Mouse (Mus musculus): Measurements from ENCODE around the gene Mpi. TPM values are rescaled to one million over a fixed set of nuclear protein-coding genes. Genes with fewer than 3 reads are reported as not detected.

Mpi gene
- polyA plus RNA-seq, 1 experiment from 2014 or later, result 46.3 TPM

DNA sequence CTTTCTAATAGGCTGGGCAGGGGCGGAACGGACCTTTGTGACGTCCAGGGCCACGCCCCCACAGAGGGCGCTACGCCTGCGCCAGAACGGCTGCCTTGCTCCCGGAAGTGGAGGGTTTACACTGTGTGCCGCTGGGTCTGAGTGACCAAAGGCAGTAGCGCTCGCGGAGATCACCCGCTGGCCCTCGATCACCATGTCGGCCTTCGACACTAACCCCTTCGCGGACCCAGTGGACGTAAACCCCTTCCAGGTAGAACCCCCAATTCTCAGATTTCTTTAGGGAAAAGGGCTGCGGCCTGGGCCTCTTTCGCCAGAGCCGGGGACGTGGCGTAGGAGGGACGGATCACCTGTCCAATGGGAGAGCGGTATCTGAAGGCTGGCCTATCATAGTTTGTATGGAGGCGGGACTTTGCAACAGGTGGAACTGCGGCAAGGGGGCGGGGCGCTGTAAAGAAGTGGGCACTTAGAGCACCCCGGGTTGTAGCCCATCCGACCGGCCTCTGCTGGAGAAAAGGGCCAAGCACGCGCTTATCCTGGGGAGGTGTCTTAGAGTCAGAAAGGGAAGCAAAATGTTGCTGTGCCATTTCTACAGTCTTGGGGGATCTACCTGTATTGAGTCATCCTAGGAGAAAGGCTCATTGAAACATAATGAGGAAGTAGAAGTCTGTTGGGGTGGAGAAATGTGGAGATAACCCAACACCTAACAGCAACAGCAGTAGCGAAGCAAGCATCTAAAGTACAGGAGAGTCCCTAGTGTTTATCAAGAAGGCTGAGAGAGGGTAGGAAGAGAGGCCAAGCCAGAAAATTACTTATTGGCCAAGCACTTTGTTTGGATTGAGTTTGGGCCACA lies 8.5 kb upstream of the Mpi start, which contains the start of gene Scamp2:
Gene Scamp2 (plus strand): TSS at position 83 of the 850 bp plus-strand sequence.
- peak within 1 kb of the TSS; percentile 77 for H3K4me2 ChIP-seq
- peak within 1 kb of the TSS; percentile 61 for H3K27ac ChIP-seq
- no peaks in the 10 kb centered on the region; the same call in 1 of the 2 replicates for H3K27me3 ChIP-seq
- peak within 1 kb of the TSS; percentile 80 for H3K4me3 ChIP-seq
- H3K4me1 ChIP-seq, result peaks cover 39% of the 10 kb centered on the region
- peak; percentile 99 for ATAC-seq (ENCODE audit: borderline replicate concordance, extremely low read depth, low FRiP score, low TSS enrichment)
- no peaks in the 10 kb centered on the region for H3K36me3 ChIP-seq
- under 1% methylated on average over 37 of the region's 37 CpGs for WGBS
- peak within 1 kb of the TSS; percentile 63 for H3K9ac ChIP-seq
- no peaks in the 10 kb centered on the region for H3K9me3 ChIP-seq

DNA sequence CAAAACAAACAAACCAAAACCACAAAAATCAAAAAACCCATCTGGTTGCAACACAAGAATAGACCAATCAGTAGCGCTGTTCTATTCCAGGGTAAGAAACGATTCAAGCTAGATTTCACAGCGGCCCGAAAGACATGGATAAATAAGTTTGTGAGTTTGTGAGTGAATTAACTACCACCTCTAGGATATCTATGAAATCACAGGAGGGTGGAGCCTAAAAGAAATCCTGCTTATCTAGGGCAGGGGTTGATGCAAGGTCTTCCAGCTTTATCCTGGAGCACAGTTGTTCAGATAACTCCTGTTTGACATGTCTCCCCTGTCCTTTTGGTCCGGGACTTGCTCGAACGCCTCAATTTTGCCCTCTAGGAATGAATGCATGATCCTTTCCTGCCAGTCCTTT lies 7.7 kb upstream of the Mpi start:
- Histone ChIP-seq H3K4me1 (peaks cover 31% of the 10 kb centered on the region), H3K27ac (peak overlapping the region; percentile 61; the same call in 1 of the 2 replicates), H3K9me3 (no peaks in the 10 kb centered on the region), H3K4me2 (peak overlapping the region; percentile 77), H3K9ac (peak overlapping the region; percentile 63), H3K4me3 (peak overlapping the region; percentile 80), H3K27me3 (no peaks in the 10 kb centered on the region; the same call in 1 of the 2 replicates), H3K36me3 (no peaks in the 10 kb centered on the region)
- no peak for ATAC-seq (ENCODE audit: borderline replicate concordance, extremely low read depth, low FRiP score, low TSS enrichment)
- WGBS, result 26% methylated on average over 7 of the region's 7 CpGs

DNA sequence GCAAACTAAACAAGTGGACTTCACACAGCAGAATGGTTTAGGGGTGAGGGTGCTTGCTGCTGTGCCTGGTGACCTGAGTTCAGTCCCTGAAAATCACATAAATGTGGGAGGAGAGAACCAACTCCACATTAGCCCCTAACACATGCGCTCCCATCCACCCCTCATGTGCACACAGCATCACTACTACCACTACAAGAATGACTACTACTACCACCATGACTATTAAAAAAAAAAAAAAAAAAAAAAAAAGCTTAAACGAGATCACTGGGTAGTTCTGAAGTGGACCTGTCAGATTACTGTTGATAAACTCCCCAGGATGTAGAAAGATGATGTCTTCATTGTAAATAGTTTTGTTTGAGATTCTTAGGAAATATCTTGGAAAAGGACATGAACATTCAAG lies 7.0 kb upstream of the Mpi start:
- no peak overlapping the region for H3K9ac ChIP-seq
- ATAC-seq (ENCODE audit: borderline replicate concordance, extremely low read depth, low FRiP score, low TSS enrichment), result no peak
- no peaks in the 10 kb centered on the region; the same call in 1 of the 2 replicates for H3K27me3 ChIP-seq
- no peak overlapping the region for H3K27ac ChIP-seq
- H3K4me2 ChIP-seq, result no peak overlapping the region
- no peak overlapping the region for H3K4me3 ChIP-seq
- H3K36me3 ChIP-seq, result no peaks in the 10 kb centered on the region
- no peaks in the 10 kb centered on the region for H3K9me3 ChIP-seq
- peaks cover 31% of the 10 kb centered on the region for H3K4me1 ChIP-seq
- 61% methylated on average over 2 of the region's 2 CpGs for WGBS

DNA sequence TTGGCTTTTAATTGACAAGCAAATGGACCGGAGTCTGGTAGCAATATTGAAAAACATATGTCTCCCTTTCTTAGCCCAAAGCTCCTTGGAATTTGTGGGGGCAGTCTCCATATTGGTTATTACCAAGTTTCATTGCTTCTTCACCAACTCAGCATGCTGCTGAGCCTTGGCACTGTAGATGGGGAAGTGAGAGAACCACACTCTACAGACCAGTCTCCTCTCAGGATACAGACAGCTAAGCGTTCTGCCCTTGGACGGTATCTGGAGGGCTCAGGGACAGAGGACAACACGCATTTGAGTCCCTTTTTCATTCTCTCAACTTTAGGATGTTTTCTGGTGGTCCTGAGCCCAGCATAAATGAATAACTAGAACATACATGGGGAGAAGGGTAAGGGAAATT lies 6.1 kb upstream of the Mpi start:
- peaks cover 29% of the 10 kb centered on the region for H3K4me1 ChIP-seq
- no peak overlapping the region for H3K4me2 ChIP-seq
- H3K27me3 ChIP-seq, result no peaks in the 10 kb centered on the region; the same call in 1 of the 2 replicates
- no peaks in the 10 kb centered on the region for H3K36me3 ChIP-seq
- H3K4me3 ChIP-seq, result no peak overlapping the region
- no peak overlapping the region for H3K9ac ChIP-seq
- no peak for ATAC-seq (ENCODE audit: borderline replicate concordance, extremely low read depth, low FRiP score, low TSS enrichment)
- H3K27ac ChIP-seq, result no peak overlapping the region
- H3K9me3 ChIP-seq, result no peaks in the 10 kb centered on the region
- WGBS, result 73% methylated on average over 4 of the region's 4 CpGs

DNA sequence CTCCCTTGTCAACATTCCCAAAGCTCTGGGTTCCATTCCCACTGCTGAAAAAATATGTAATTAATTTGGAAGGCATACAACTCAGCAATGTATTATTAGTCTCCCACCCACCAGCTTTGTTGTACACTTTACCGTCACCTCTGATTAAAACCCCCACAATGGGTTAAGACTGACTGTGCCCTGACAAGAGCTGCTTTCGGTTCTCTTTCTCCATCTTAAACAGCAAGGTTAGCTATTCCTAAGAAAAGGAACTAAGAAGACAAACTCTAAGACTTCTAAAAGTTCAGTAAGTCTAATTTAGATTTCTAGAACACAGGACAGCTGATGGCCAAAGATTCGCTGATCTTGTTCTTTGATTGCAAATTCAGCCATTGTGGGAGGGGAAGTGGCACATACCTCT lies 4.7 kb upstream of the Mpi start:
- Histone ChIP-seq H3K9me3 (no peaks in the 10 kb centered on the region), H3K4me3 (no peak overlapping the region), H3K4me1 (peaks cover 16% of the 10 kb centered on the region), H3K36me3 (no peaks in the 10 kb centered on the region), H3K4me2 (no peak overlapping the region), H3K27me3 (no peaks in the 10 kb centered on the region; the same call in 1 of the 2 replicates), H3K9ac (no peak overlapping the region), H3K27ac (no peak overlapping the region)
- no peak for ATAC-seq (ENCODE audit: borderline replicate concordance, extremely low read depth, low FRiP score, low TSS enrichment)
- WGBS, result 72% methylated on average over 3 of the region's 3 CpGs

DNA sequence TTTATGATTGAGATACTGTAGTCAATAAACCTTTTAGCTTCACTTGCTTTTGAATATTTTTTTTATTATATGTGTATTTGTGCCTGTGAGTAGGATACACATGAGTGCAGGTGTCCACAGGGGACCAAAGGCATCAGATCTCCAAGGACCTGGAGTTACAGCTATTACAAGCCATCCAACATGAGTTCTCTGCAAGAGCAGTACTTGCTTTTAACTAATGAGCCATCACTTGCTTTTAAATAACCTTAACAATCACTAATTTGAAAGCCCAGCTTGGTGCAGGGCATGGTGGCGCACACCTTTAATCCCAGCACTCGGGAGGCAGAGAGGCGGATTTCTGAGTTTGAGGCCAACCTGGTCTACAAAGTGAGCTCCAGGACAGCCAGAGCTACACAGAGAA lies 2.2 kb upstream of the Mpi start:
- no peaks in the 10 kb centered on the region for H3K9me3 ChIP-seq
- no peak overlapping the region for H3K27ac ChIP-seq
- no peak overlapping the region for H3K4me3 ChIP-seq
- H3K36me3 ChIP-seq, result peaks cover 7% of the 10 kb centered on the region; the same call in 1 of the 2 replicates
- H3K4me2 ChIP-seq, result no peak overlapping the region
- ATAC-seq (ENCODE audit: borderline replicate concordance, extremely low read depth, low FRiP score, low TSS enrichment), result no peak
- H3K27me3 ChIP-seq, result no peaks in the 10 kb centered on the region; the same call in 1 of the 2 replicates
- H3K9ac ChIP-seq, result no peak overlapping the region
- H3K4me1 ChIP-seq, result peaks cover 6% of the 10 kb centered on the region; the same call in 1 of the 2 replicates
- WGBS, result 46% methylated on average over 3 of the region's 3 CpGs

DNA sequence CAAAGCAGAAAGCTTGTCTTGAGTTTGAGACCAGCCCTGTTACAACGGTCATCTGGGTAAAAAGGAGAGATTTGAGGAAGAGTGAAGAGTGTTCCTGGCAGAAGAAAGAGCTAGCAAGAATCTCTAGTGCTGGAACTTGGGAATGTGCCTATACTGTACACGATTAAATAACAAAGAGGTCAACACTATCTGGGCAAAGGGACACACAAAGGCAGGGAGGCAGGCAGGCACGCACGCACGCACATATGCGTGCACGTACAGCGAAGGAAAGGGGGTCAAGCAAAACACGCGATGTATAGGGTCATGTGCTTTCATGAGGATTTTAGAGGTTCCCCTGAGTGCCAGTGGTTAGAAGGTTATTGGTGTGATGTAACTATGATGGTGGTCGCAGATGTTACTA lies 556 bp upstream of the Mpi start:
- H3K27ac ChIP-seq, result no peak overlapping the region
- no peak for ATAC-seq (ENCODE audit: borderline replicate concordance, extremely low read depth, low FRiP score, low TSS enrichment)
- no peaks in the 10 kb centered on the region; the same call in 1 of the 2 replicates for H3K27me3 ChIP-seq
- H3K36me3 ChIP-seq, result peaks cover 16% of the 10 kb centered on the region
- no peaks in the 10 kb centered on the region for H3K9me3 ChIP-seq
- no peak overlapping the region for H3K4me2 ChIP-seq
- 73% methylated on average over 11 of the region's 11 CpGs for WGBS
- H3K4me3 ChIP-seq, result no peak overlapping the region
- no peak overlapping the region for H3K9ac ChIP-seq
- H3K4me1 ChIP-seq, result peaks cover 6% of the 10 kb centered on the region; the same call in 1 of the 2 replicates

DNA sequence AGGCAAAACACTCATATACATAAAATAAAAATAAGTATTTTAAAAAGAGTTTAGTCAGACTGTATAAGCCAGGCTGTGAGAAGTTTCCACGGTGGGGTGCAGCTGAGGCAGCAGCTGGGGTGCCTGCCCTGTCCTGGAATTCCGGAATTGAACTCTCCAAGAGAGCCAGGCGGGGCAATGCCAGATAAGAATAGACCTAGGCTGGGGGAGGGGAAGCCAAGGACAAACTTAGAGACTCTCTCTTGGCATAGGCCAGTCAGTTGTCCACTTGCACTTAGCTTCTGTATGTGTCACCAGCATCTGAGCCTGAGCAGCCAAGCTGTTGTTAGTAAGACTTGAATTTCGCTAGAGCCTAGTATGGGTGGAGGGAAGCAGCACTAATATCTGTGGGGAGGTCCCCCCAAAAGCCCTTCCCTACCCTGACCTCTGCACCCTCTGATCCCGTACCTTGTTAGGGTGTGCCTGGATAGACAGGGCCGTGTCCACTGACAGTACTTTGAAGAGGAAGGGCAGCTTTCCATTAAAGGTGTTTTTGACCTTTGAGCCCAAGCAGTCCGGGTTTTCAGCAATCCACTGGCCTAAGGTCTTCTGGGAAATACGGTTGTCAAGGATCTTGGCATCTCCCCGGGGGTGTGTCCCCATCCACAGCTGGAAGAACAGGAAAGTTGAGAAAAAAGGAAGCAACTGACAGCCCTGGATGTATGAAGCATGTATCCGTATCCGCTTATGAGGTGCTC lies 2.3 kb downstream of the Mpi start:
- no peaks in the 10 kb centered on the region for H3K9me3 ChIP-seq
- no peak overlapping the region for H3K27ac ChIP-seq
- peaks cover 41% of the 10 kb centered on the region for H3K36me3 ChIP-seq
- H3K27me3 ChIP-seq, result no peaks in the 10 kb centered on the region
- H3K4me2 ChIP-seq, result no peak overlapping the region
- H3K9ac ChIP-seq, result no peak overlapping the region
- no peak; the same call in 1 of the 2 replicates for ATAC-seq (ENCODE audit: borderline replicate concordance, extremely low read depth, low FRiP score, low TSS enrichment)
- WGBS, result 75% methylated on average over 11 of the region's 11 CpGs
- no peak overlapping the region for H3K4me3 ChIP-seq
- peaks cover 6% of the 10 kb centered on the region; the same call in 1 of the 2 replicates for H3K4me1 ChIP-seq

DNA sequence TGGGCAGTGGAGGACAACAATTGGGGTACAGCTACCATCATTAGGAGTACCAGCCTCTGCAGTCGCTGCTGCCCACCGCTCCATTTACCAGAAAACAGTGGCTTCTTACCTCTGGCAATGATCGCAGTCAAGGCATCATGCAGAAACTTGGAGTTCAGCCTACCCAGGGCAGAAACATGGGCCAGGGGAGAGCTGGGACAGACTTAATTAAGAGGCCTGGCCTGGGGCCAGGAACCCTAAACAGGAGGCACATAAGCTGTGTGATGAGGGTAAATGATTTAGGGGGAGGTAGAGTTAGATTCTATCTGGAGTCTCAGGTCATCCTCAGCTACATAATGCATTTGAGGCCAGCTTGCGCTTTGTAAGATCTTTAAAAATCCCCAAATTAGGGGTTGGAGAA lies 3.4 kb downstream of the Mpi start:
- H3K36me3 ChIP-seq, result peaks cover 52% of the 10 kb centered on the region
- H3K27ac ChIP-seq, result no peak overlapping the region

DNA sequence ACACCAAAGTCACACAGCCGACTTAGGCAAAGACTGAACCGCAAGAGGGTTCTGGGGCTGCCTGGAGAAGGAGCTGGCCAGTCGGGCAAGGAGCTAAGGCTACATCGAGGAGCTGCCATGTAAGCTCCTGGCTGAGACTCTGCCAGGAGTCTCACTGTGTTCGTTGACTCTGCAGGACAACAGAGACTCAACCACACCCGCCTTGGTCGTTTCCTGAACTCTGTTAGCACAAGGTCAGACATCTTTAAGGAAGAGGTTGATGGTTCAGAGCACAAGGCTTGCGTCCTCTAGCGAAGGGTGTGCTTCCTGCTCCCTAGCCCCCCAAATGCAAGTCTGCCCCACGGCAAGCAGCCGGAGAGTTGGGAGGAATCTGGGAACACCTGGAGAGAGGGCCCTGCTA lies 4.7 kb downstream of the Mpi start:
- Histone ChIP-seq H3K4me1 (peaks cover 6% of the 10 kb centered on the region; the same call in 1 of the 2 replicates), H3K9ac (no peak overlapping the region), H3K4me3 (no peak overlapping the region), H3K9me3 (no peaks in the 10 kb centered on the region), H3K27ac (no peak overlapping the region), H3K4me2 (no peak overlapping the region), H3K27me3 (no peaks in the 10 kb centered on the region), H3K36me3 (peaks cover 65% of the 10 kb centered on the region)
- WGBS, result 87% methylated on average over 11 of the region's 11 CpGs
- ATAC-seq (ENCODE audit: borderline replicate concordance, extremely low read depth, low FRiP score, low TSS enrichment), result no peak

More for the DNA sequence above, 3.4 kb downstream of the Mpi start:
- WGBS, result 91% methylated on average over 4 of the region's 4 CpGs
- H3K4me2 ChIP-seq, result no peak overlapping the region
- ATAC-seq (ENCODE audit: borderline replicate concordance, extremely low read depth, low FRiP score, low TSS enrichment), result no peak
- peaks cover 6% of the 10 kb centered on the region; the same call in 1 of the 2 replicates for H3K4me1 ChIP-seq
- H3K9ac ChIP-seq, result no peak overlapping the region
- no peaks in the 10 kb centered on the region for H3K27me3 ChIP-seq
- no peak overlapping the region for H3K4me3 ChIP-seq
- no peaks in the 10 kb centered on the region for H3K9me3 ChIP-seq

DNA sequence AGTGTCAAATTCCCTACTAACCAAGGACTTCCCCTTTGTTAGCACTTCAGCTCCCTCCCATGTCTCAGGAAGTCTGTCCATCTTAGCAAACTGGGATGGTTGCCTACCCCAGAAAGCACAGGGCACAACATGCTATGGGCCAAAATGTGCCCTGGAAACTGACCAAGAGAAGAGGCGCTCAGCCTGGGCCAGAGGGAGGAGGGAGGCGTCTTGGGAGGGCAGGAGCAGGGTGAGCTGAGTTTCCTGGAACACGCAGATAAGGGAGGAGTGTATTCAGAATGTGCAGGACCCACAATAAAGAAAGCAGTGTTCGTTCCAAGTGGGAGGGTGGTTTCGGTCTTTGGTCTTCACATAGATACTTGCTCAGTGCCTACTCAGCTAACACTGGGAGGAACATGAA lies 5.3 kb downstream of the Mpi start:
- WGBS, result 76% methylated on average over 5 of the region's 5 CpGs
- no peaks in the 10 kb centered on the region for H3K27me3 ChIP-seq
- H3K4me2 ChIP-seq, result no peak overlapping the region
- peaks cover 71% of the 10 kb centered on the region for H3K36me3 ChIP-seq
- H3K4me1 ChIP-seq, result peaks cover 6% of the 10 kb centered on the region; the same call in 1 of the 2 replicates
- H3K9me3 ChIP-seq, result no peaks in the 10 kb centered on the region
- no peak overlapping the region for H3K9ac ChIP-seq
- H3K27ac ChIP-seq, result no peak overlapping the region
- no peak for ATAC-seq (ENCODE audit: borderline replicate concordance, extremely low read depth, low FRiP score, low TSS enrichment)
- no peak overlapping the region for H3K4me3 ChIP-seq

DNA sequence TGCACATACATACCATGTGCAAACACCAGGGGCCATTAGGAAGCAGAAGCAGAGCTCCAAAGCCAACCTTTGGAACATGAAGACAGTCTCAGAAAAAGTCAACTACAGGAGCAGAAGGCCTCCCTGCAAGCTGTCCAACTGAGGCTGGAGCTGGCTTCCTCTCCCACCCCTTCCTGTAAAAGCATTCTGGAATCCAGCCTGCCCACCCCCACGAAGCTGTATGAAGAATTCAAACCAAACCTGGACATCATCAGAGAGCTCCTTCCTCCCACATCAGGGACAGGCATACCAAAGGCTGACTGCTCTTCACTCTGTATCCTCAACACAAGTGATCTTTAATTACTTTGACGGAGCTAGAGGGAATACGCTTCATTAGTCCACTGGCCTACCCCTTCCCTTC lies 8.6 kb downstream of the Mpi start:
- Histone ChIP-seq H3K4me1 (peaks cover 7% of the 10 kb centered on the region), H3K9ac (no peak overlapping the region), H3K4me3 (no peak overlapping the region), H3K4me2 (no peak overlapping the region), H3K36me3 (peaks cover 90% of the 10 kb centered on the region), H3K9me3 (no peaks in the 10 kb centered on the region), H3K27me3 (no peaks in the 10 kb centered on the region), H3K27ac (no peak overlapping the region)
- WGBS, result 74% methylated on average over 3 of the region's 3 CpGs
- ATAC-seq (ENCODE audit: borderline replicate concordance, extremely low read depth, low FRiP score, low TSS enrichment), result no peak

Measured in lung, embryonic 15.5 days (tissue).